Mouse (Mus musculus): ENCODE measurements at regions not wholly inside any gene's neighbourhood (a gene's known extent, or its start where the extent isn't known, plus 50 kb on each side); places are given as distances from the start of the nearest gene placed in this dataset.
A peak's percentile ranks its signal among the peaks of the same experiment; 100 is the strongest.

DNA sequence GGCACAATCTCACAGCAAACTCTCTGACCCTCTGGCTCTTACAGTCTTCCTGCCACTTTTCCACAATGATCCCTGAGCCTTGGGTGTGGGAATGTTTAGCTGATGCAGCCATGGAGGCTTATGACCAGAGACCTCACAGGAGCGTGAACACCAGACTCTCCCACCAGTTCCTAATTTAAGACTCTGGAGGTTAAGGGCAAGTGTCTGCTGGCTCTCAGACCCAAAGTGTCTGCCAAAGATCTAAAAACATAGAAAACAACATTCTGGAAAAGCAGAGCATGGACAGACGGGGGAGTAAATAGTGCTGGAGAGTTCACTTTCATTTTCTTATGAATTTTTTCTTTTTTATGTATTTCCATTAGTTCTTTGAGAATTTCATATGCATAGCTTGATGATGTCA, 440.7 kb downstream of the Adam3 start:
- no peak for DNase-seq (ENCODE audit: low spot score)

DNA sequence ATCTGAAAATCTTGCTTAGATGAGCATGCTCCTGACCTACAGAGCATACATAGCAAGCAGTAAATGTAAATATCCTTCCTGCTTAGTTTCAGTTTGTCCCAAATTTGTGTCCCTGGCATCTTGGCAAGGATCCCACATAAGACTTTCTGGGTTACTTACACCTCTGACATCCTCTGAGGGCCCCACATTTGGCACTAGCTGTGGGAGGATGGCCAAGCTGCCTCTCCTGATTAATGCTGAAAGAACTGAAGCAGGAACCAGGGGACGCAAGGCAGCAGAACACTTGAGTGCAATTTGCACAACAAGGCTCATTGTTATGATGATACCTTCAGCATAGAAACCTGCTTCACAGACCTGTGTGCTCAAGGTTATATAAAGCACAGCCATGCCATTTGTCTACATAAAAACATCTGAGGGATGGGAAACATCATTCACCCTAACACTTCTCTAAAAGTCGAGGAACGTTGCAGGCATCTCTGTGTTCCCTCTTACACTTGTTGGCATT, 441.7 kb downstream of the Adam3 start:
- DNase-seq (ENCODE audit: low spot score): no peak

DNA sequence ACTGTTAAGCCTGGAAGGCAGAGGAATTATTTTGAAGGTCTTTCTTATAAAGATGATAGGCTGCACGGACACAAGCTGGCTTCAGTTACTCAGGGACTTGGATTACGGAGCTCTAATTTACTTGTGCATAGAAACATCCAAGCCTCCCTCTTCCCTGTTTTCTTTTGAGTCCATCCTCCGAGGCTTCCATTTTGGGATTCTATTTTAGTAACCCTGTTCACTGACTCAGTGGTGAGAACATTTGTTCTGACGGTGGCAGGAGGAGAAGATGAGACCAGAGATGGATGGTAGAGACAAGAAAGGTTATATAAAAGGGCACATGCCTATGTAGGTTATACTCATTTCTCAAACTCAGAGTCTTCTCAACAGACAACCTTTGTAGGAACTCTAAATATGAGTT, 445.4 kb downstream of the Adam3 start:
- DNase-seq (ENCODE audit: low spot score): no peak

DNA sequence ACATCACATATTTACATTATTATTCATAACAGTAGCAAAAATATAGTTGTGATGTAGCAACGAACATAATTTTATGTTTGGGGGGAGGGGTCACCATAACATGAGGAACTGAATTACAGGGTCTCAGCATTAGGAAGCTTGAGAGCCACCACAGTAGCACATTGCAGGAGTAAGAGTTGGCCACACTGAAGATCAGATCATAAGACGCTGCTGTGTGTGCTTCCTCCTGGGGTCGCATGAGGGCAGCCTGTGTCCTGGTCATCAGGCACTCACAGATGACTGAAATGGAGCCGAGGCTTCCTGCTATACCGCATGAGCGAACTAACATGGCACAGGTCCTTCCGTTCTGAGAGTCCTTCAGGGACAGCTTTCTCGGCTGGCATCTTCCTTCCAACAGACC, 447.3 kb downstream of the Adam3 start:
- no peak for DNase-seq (ENCODE audit: low spot score)

DNA sequence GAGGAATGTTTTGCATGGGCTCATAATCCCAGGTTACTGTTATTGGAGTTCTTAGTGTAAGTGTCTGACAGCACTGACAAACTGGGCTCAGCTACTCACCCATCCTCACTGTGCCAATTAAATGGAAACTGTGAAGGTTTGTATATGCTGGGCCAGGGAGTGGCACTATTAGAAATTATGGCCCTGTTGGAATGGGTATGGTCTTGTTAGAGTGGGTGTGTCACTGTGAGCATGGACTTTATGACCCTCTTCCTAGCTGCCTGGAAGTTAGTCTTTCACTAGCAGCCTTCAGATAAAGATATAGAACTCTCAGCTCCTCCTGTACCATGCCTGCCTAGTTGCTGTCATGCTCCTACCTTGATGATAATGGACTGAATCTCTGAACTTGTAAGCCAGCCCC, 464.3 kb downstream of the Adam3 start:
- no peak for DNase-seq (ENCODE audit: low spot score)

DNA sequence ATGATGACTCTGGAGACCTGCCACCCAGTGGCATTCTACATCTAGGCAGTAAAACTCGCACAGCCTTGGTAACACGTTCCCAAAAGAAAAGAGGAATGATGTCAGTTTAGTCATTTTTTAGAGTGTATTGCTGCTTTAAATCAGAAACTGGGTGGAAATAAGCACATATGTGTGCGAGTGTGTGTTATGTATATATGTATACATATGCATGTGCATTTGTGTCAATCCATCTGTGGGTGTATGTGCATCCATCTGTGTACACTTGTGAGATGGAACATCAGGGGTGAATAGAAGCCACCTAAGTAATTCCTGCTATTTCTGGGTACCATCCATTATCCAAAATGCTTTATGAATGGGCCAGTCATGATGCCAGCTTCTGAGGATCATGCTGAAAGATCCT, 467.0 kb downstream of the Adam3 start:
- DNase-seq (ENCODE audit: low spot score): no peak

DNA sequence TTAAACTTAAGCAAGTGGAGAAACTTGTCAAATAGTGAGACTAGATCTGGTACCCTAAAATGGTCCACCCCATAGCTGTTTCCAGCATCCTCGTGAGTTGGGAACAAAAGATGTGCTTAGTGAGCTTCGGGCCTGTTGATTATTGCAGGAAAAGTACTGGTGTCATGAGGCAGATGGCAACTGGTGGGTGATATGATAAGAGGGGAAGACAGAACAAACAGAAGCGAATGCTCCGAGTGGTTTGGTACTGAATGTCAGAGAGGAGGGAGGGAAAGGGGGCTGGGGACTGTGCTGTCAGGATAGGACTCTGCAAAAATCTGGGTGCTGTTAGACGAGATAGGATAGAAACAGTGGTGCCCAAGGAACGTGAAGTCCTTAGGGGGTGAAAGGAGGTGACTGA, 483.4 kb downstream of the Adam3 start:
- DNase-seq (ENCODE audit: low spot score): no peak

DNA sequence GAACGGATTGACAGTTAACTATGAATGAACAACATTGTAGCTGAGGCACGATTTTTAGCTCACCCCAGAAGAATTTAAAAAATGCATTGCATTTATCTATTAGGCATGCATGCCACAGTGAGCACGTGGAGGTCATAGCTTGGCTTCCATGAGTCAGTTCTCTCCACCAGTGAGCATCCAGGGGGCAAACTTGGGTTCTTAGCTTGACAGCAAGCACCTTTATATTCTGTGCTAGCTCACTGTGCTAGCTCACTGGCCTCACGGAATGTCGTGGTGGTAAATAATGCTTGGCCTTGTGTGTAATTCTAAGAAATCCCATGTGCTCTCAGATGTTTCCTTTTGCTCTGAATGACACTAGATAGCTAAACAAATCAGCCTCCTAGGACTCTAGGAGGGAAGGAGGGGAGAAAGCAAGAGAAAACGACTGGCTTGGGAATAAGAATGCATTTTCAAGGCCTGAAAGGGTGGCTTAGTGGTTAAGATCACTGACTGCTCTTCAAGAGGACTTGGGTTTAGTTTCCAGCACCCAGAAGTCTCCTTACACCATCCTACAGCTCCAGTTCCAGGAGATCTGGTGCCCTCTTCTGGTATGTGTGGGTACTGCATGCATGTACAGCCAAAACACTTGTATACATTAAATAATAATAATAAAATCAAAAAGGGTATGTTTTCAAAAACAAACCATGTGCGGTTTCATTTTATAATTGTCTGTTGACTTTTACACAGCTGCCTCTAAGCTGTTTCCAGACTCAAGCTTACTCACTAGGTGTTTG, 485.3 kb downstream of the Adam3 start:
- peak; percentile 7 for DNase-seq (ENCODE audit: low spot score)

DNA sequence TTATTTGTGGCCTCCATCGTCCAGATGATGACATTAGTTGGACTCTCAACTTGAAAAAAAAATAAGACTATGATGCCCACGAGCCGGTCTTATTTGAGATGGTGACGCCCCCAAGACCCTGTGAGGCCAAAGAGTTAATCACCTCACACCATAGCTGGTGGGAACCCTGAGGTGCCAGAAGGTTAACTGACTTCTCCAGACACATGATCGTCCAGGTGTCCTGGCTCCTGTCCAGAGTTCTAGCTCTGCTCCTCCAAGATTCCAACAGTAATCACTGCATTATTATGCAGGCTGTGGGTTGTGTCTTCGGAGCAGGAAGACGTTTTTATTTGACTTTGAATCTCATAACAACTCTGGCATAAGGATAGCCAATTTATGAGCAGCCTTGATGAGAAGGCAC, 490.7 kb downstream of the Adam3 start:
- no peak for DNase-seq (ENCODE audit: low spot score)

DNA sequence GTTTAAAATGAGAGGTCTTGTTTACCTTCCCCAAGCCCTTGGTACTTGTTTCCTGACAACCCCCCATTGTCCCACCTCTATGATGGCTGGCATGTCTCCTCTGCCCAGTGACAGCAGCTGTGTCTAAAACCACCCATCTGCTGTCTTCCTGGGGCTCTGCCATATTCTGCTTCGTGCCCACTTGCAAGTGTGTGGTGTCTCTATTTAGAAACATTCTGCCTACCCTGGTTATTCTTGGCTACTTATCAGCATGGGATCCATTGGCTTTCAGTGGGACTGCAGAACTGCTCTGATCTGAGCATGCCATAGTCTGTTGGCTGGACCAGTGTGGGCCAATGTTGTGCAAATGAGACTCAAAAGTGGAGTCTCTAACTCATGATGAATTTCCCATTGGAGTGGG, 497.5 kb downstream of the Adam3 start:
- DNase-seq (ENCODE audit: low spot score): no peak

DNA sequence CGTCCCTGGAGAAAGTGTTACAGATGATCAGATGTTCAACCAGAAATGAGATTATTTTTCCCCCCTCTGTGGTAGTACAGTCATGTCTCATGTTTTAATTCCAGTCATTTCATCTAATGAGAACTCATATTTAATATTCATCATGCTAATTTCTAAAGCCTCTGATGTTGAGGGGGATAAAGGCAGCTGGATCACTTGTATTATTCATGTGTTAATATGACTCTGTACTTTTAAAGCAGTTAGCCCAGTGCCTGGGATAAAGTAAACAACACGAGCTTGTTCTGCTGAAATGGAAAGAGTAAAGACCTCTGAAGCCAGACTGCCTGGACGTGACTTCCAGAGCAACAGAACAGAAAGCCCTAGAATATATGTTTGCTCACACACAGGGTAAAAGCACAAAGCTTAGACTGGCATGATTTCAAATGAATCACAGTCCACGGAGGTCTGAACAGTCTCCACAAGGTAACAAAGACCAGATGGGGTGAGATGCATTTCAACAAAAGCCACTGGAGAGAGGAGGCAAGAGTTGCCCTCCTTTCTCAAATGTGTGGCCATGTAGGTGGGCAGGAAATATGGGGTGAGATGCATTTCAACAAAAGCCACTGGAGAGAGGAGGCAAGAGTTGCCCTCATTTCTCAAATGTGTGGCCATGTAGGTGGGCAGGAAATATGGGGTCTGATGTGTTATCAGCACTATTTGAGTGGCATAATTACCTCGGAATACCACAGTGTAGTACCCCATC, 498.1 kb downstream of the Adam3 start:
- no peak for DNase-seq (ENCODE audit: low spot score)

DNA sequence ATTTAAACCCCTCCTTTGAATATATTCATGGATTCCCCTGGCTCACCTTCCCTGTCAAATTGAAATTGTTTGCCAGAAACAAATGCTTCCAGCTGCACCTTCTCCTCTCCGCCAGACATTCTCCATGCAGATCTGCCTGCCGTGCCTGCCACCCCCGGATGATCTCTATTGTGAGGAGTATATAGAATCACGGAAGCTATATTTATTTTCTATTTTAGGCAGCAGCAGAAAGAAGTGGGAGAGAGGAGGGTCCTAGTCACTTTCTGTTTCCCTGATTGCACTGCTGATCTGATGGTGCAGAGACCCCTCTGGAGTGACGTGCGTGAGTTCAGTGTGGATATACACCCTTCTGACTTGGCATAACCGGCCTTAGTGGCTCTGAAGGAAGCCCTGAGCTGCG, 505.4 kb downstream of the Adam3 start:
- no peak for DNase-seq (ENCODE audit: low spot score)

DNA sequence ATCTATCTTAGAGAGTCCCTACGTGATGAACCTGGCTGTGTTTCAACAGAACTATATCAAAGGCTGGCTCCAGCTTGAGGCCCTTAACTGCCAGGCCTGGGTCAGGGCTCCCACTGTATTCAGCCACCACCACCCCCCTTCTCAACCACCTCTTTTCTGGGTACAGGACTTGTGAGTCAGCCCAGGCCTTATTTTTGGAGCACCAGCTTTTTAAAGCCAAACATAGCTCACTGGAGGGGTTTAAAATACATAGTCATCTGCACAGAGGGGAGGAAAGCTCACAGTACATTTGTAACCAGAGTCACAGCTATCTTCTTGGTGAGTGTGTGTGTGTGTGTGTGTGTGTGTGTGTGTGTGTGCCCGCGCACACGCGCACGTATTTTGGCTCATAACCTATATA, 509.0 kb downstream of the Adam3 start:
- no peak for DNase-seq (ENCODE audit: low spot score)

DNA sequence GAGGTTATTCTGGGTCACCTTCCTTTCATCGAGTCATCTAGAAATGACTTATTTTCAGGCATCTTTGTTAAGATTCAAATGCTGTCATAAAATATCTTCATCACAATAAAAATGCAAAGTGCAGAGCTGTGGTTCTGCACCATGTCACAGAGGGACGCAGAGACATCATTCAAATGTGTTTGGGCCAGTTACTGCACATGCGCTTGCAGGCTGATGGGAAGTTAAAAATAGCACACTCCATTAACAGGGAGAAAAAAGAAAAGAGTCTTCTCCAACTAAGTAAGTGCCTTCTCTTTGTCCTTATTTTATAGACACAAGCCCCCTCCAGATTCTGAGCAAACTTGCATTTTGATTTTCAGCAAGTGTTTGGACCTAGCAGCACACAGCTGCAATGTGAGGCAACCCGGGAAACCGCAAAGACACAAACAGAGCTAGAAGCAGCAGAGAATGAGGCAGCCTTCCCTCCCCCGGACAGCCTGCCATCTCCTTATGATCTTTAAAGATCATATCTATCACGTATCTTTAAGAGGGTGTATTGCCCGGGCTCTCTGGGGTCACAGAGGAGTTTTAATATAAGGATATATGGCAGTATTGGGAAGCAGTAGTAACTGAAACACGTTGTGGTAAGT, 510.0 kb downstream of the Adam3 start:
- no peak for DNase-seq (ENCODE audit: low spot score)

DNA sequence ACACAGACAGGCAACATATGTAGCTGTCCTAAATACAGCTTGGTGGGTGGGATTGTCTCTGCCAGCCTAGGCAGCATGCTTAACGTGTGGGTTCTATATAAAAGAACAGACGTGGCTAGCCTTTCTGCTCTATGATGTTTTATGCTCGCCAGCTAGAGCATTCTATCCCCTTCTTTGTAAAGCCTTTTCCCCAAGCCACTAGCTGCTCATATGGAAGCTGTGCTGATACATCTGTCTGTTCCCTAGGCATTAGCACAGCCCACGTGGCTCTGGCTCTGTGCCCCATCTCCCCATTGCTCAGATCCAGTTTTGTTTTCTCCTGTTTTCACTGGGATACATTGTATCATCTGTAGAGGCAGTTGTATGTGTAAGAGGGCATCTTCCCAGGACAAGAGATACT, 511.3 kb downstream of the Adam3 start:
- no peak for DNase-seq (ENCODE audit: low spot score)

DNA sequence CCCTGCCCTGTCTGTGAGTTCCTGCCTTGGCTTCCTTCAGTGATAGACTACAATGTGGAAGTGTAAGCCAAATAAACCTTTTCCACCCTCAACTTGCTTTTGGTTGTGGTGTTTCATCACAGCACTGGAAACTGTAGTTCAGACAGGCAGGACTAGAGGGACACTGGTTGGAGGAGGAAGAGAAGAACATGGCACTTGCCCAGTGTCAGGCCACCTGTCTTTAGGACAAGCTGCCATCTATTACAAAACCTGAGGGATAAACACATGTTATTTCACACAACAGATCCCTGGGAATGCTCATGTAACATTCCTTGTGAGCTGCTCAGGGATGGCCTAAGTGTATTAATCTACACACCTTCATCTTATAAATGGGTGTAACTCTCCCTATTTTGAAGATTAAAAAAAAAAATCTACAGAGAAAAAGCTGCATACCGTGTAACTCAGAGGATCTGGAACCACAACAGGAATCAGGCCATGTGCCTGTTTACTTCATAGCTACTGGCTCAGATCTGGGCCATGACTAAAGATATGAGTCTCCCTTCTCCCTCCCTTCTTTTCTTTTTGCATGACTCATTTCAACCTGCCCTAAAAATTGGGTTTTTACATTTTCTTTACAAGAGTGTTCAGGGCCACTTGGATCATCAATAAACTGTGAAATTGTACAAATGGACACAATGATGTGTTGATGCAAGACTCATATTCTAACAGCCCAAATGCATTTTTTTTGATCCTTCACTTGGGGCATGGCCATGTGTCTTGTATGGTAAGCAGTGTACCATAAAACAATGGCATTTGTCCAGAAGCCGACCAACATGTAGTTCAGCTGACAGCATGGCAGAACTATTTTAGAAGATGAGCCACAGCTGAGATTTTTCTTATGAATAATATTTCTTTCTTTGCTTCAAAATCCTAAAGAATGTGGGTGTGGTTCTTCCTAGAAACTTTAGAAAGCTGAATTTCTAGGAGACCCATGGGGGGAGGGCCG, 513.1 kb downstream of the Adam3 start:
- no peak for DNase-seq (ENCODE audit: low spot score)

DNA sequence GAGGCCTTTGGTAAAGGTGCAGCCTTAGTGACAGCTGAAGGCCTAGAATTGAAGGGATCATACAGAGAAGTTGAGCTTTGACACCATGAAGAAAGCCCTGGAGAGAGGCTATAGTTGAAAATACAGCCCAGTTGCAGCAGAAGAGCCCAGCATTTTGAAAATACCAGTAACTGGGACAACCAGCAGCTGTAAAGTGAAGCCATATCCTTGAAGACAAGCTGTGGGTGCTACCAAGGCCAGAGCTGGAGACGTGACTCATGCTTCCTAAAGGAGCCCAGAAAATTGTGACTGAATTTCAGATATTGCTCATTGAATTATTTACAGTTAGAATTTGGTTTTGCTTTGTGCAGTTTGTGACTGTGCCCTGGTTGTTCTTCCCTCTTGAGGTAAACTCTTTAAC, 514.6 kb downstream of the Adam3 start:
- DNase-seq (ENCODE audit: low spot score): no peak

All from retina, embryonic 14.5 days (tissue).